Mouse (Mus musculus): Measurements from ENCODE around the gene Map3k9. TPM values are rescaled to one million over a fixed set of nuclear protein-coding genes. Genes with fewer than 3 reads are reported as not detected.

The Map3k9 gene
- polyA plus RNA-seq, 1 experiment from 2014 or later = 7.3 TPM

DNA sequence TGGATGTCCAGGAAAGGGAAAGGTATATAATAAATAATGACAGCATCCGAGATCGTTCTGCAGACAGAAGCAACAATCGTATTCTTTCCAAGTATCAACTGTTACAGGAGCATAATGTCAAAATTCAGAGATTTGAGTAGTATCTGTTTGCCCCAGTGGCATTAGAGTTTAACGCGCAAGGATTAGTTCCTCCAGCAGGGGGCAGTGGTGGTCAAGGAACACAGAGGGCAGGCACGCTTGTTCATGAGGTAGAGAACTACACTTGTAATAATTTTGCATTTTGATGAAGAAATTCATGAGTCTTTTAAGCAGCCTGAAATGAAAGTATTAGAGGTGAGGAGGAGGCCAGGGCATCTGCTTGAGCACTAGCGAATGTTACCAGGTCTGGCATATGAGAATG lies 15.6 kb upstream of the Map3k9 start:
- H3K9ac ChIP-seq (ENCODE audit: low read depth, low read length) = no peak overlapping the region
- H3K9me3 ChIP-seq (ENCODE audit: control insufficient read depth, low read length) = no peaks in the 10 kb centered on the region
- no peaks in the 10 kb centered on the region for H3K36me3 ChIP-seq (ENCODE audit: control insufficient read depth, insufficient read depth, low read length)
- no peaks in the 10 kb centered on the region for H3K4me1 ChIP-seq (ENCODE audit: control insufficient read depth, insufficient read depth, low read depth, low read length)
- H3K4me2 ChIP-seq (ENCODE audit: low read length) = no peak overlapping the region
- ATAC-seq = no peak
- 10% methylated on average over 7 of the region's 7 CpGs for WGBS
- H3K4me3 ChIP-seq (ENCODE audit: low read length) = no peak overlapping the region
- no peaks in the 10 kb centered on the region for H3K27me3 ChIP-seq (replicated peaks; ENCODE audit: control insufficient read depth, insufficient read depth, low read length)
- H3K27ac ChIP-seq (ENCODE audit: low read depth, low read length) = no peak overlapping the region

DNA sequence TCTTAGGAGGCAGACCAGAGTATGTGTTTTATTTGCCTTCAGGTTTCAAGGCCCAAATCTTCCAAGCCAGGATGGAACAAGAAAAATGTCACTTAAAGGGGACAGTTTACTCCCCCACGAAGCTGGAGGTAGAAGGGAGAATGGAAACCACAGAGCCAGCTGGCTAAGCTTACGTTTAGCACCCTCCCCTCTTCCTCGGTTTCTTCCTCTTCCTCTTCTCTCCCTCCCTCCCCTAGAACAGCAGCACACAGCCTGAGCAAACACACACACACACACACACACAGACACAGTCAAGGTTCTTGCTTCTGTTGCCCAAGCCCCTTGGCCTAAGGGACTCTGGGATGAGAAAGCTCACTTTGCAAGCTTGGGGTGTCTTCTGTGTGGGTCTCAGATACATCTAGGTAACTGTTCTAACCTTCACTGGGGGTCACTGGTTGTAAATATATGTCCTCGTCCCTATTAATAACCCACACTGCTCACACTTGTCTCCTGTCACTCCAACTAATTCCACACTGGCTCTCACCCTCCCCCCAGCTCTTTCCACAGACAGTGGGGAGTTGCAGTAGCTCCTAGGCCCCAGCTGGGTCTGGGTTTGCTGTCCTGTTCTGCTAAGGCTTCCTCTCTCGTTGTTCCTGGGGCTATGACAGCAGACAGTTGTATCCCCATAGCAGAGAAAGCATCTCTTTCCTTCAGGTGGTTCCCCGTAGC lies 11.7 kb upstream of the Map3k9 start:
- Histone ChIP-seq H3K27ac (ENCODE audit: low read depth, low read length) (no peak overlapping the region), H3K4me1 (ENCODE audit: control insufficient read depth, insufficient read depth, low read depth, low read length) (no peaks in the 10 kb centered on the region), H3K4me2 (ENCODE audit: low read length) (no peak overlapping the region), H3K9ac (ENCODE audit: low read depth, low read length) (no peak overlapping the region), H3K4me3 (ENCODE audit: low read length) (no peak overlapping the region), H3K36me3 (ENCODE audit: control insufficient read depth, insufficient read depth, low read length) (no peaks in the 10 kb centered on the region), H3K9me3 (ENCODE audit: control insufficient read depth, low read length) (no peaks in the 10 kb centered on the region), H3K27me3 (replicated peaks; ENCODE audit: control insufficient read depth, insufficient read depth, low read length) (no peaks in the 10 kb centered on the region)
- ATAC-seq = no peak
- 73% methylated on average over 6 of the region's 6 CpGs for WGBS

DNA sequence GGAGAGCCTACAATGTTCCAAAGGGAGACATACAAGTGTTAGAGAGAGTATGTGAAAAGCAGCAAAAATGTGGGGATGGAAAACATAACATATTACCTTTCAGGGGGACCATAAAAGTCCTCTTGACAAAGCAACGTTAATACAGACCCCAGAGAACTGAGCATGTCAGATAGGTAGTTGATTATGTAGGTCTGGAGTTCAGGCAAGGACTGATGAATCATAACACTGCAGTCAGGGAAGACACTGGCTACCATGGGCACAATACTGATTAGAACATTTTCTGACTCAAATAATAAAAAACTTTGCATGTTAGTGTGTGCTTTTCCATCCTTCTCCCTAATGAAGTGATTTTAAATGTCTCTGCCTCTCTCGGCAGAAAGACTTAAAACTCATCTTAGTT lies 8.5 kb upstream of the Map3k9 start:
- ATAC-seq = no peak
- Histone ChIP-seq H3K27me3 (replicated peaks; ENCODE audit: control insufficient read depth, insufficient read depth, low read length) (no peaks in the 10 kb centered on the region), H3K27ac (ENCODE audit: low read depth, low read length) (no peak overlapping the region), H3K36me3 (ENCODE audit: control insufficient read depth, insufficient read depth, low read length) (no peaks in the 10 kb centered on the region), H3K4me1 (ENCODE audit: control insufficient read depth, insufficient read depth, low read depth, low read length) (no peaks in the 10 kb centered on the region), H3K9me3 (ENCODE audit: control insufficient read depth, low read length) (no peaks in the 10 kb centered on the region), H3K9ac (ENCODE audit: low read depth, low read length) (no peak overlapping the region), H3K4me2 (ENCODE audit: low read length) (no peak overlapping the region), H3K4me3 (ENCODE audit: low read length) (no peak overlapping the region)
- 65% methylated on average over 2 of the region's 2 CpGs for WGBS

DNA sequence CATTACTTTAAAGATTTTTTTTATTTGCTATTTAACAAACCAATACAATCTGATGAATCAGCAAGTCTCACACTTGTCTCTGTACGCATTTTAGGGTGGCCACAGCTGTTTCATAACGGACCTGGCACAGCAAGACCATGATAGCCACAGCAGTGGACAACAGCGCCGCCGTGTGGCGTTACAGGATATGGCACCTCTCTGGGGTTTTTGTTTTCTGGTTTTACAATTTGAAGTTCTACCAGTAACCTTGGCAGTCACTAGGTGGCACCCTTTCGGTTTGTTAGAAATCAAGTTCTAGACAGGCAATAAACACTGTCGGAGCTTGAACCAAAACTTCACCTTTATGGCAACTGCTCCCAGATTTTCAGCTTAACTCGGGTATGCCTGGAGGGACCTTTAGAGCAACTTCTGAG lies 7.7 kb upstream of the Map3k9 start:
- Histone ChIP-seq H3K27ac (ENCODE audit: low read depth, low read length) (no peak overlapping the region), H3K27me3 (replicated peaks; ENCODE audit: control insufficient read depth, insufficient read depth, low read length) (no peaks in the 10 kb centered on the region), H3K9ac (ENCODE audit: low read depth, low read length) (no peak overlapping the region), H3K4me1 (ENCODE audit: control insufficient read depth, insufficient read depth, low read depth, low read length) (no peaks in the 10 kb centered on the region), H3K4me3 (ENCODE audit: low read length) (no peak overlapping the region), H3K36me3 (ENCODE audit: control insufficient read depth, insufficient read depth, low read length) (no peaks in the 10 kb centered on the region), H3K9me3 (ENCODE audit: control insufficient read depth, low read length) (no peaks in the 10 kb centered on the region), H3K4me2 (ENCODE audit: low read length) (no peak overlapping the region)
- peak; percentile 41; the same call in 1 of the 2 replicates for ATAC-seq
- WGBS = 2% methylated on average over 9 of the region's 9 CpGs

DNA sequence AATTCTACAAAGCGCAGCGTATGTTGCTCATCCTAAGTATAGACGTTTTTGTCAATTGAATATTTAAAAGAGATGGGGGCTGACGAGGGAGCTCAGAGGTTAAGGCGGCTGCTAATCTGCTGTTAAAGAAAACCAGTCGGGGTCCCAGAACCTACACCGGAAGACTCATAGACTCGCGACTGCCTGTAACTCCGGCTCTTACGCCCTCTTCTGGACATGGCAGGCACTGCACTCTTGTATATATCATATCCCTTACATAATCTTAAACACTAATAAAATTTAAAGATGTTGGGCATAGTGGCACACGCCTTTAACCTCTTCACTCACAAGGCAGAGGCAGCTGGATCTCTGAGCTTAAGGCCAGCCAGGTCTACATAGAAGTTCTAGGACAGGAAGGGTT lies 6.3 kb upstream of the Map3k9 start:
- H3K4me3 ChIP-seq (ENCODE audit: low read length) = no peak overlapping the region
- H3K27ac ChIP-seq (ENCODE audit: low read depth, low read length) = no peak overlapping the region
- no peak for ATAC-seq
- H3K4me2 ChIP-seq (ENCODE audit: low read length) = no peak overlapping the region
- no peaks in the 10 kb centered on the region for H3K27me3 ChIP-seq (replicated peaks; ENCODE audit: control insufficient read depth, insufficient read depth, low read length)
- H3K9ac ChIP-seq (ENCODE audit: low read depth, low read length) = no peak overlapping the region
- no peaks in the 10 kb centered on the region for H3K9me3 ChIP-seq (ENCODE audit: control insufficient read depth, low read length)
- H3K4me1 ChIP-seq (ENCODE audit: control insufficient read depth, insufficient read depth, low read depth, low read length) = no peaks in the 10 kb centered on the region
- no peaks in the 10 kb centered on the region for H3K36me3 ChIP-seq (ENCODE audit: control insufficient read depth, insufficient read depth, low read length)
- 45% methylated on average over 12 of the region's 12 CpGs for WGBS

DNA sequence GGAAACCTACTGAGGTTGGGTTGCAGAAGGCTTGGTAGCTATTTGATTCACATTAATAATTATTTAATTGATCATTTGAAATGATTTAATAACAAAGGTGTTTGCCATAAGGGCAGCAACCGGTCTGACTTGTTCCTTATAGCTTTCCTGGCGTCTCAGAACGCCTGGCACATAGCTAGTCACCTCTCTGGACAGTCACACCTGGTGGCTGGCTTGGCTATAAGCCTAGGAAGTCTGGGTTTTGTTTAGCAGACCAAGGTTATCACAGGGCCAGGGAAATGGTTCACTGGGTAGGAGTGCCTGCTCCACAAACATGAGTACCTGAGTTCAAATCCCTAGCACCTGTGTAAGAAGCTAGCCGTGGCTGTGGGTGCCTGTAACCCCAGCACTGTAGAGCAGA lies 2.3 kb upstream of the Map3k9 start:
- no peak for ATAC-seq
- WGBS = 89% methylated on average over 4 of the region's 4 CpGs
- Histone ChIP-seq H3K27ac (ENCODE audit: low read depth, low read length) (no peak overlapping the region), H3K4me2 (ENCODE audit: low read length) (no peak overlapping the region), H3K4me1 (ENCODE audit: control insufficient read depth, insufficient read depth, low read depth, low read length) (peaks cover 15% of the 10 kb centered on the region), H3K27me3 (replicated peaks; ENCODE audit: control insufficient read depth, insufficient read depth, low read length) (no peaks in the 10 kb centered on the region), H3K36me3 (ENCODE audit: control insufficient read depth, insufficient read depth, low read length) (no peaks in the 10 kb centered on the region), H3K4me3 (ENCODE audit: low read length) (no peak overlapping the region), H3K9me3 (ENCODE audit: control insufficient read depth, low read length) (no peaks in the 10 kb centered on the region), H3K9ac (ENCODE audit: low read depth, low read length) (no peak overlapping the region)

DNA sequence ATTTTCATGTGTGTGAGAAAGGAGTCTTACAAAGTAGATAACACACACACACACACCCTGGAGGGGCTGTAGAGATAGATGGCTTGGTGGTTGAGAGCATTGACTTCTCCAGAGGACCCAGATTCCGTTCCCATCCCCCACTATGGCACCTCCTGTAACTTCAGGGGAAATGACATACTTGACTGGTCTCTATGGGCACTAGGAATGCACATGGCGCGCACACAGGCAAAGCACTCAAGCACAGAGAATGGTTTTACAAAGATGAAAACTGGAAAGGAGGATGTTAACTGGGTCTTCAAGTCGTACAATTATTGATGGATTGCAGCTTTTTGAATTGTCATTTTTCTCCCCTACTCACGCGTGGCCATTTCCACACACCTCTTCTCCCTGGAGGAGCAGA lies 1.6 kb upstream of the Map3k9 start:
- no peak overlapping the region for H3K9ac ChIP-seq (ENCODE audit: low read depth, low read length)
- 77% methylated on average over 6 of the region's 6 CpGs for WGBS

DNA sequence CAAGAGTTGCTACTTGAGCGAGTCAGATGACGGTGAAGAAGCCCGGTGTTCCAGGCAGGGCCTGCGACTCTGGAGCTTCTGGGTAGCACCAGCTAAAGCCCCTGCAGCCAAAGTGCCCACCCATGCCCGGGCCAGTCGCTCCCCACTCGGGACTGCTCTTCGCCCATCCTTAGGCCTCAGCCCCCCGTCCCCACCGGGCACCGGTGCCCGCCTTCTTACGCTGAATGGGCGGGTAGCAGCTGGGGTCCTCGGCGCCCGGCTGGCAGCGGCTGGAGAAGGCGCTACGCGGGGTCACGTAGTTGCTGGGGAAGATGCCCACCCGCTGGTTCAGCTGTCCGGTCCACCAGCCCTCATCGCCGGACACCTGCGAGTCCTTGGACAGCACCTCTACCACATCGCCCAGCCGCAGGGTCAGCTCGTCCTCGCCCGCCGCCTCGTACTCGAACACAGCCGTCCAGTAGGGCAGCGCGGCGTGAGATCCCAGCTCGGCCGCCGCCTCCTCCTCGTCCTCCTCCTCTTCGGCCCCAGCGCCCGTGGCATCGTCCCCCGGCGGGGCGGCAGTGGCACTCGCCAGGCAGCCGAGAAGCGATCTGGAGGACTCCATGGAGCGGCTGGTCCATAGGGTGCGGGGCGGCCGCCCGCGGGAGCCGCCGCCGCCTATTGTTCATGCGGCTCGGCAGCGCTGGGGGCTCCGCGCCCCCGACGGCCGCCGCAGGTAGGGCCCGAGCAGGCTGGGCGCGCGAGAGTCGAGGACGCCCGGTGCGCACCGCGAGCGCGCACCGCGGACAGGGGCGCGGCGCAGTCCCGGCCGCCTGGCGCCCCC lies 493 bp downstream of the Map3k9 start:
- H3K9me3 ChIP-seq (ENCODE audit: control insufficient read depth, low read length) = no peaks in the 10 kb centered on the region
- H3K4me1 ChIP-seq (ENCODE audit: control insufficient read depth, insufficient read depth, low read depth, low read length) = peaks cover 20% of the 10 kb centered on the region
- H3K36me3 ChIP-seq (ENCODE audit: control insufficient read depth, insufficient read depth, low read length) = no peaks in the 10 kb centered on the region
- ATAC-seq = peak; percentile 80
- 1% methylated on average over 79 of the region's 91 CpGs for WGBS
- H3K4me3 ChIP-seq (ENCODE audit: low read length) = peak overlapping the region; percentile 88
- peak overlapping the region; percentile 85 for H3K27ac ChIP-seq (ENCODE audit: low read depth, low read length)
- no peaks in the 10 kb centered on the region for H3K27me3 ChIP-seq (replicated peaks; ENCODE audit: control insufficient read depth, insufficient read depth, low read length)
- H3K4me2 ChIP-seq (ENCODE audit: low read length) = peak overlapping the region; percentile 58
- H3K9ac ChIP-seq (ENCODE audit: low read depth, low read length) = peak overlapping the region; percentile 92

More for the DNA sequence above, 1.6 kb upstream of the Map3k9 start:
- Histone ChIP-seq H3K27ac (ENCODE audit: low read depth, low read length) (no peak overlapping the region), H3K4me1 (ENCODE audit: control insufficient read depth, insufficient read depth, low read depth, low read length) (peaks cover 20% of the 10 kb centered on the region), H3K27me3 (replicated peaks; ENCODE audit: control insufficient read depth, insufficient read depth, low read length) (no peaks in the 10 kb centered on the region), H3K4me3 (ENCODE audit: low read length) (no peak overlapping the region), H3K9me3 (ENCODE audit: control insufficient read depth, low read length) (no peaks in the 10 kb centered on the region), H3K36me3 (ENCODE audit: control insufficient read depth, insufficient read depth, low read length) (no peaks in the 10 kb centered on the region), H3K4me2 (ENCODE audit: low read length) (no peak overlapping the region)
- no peak for ATAC-seq

DNA sequence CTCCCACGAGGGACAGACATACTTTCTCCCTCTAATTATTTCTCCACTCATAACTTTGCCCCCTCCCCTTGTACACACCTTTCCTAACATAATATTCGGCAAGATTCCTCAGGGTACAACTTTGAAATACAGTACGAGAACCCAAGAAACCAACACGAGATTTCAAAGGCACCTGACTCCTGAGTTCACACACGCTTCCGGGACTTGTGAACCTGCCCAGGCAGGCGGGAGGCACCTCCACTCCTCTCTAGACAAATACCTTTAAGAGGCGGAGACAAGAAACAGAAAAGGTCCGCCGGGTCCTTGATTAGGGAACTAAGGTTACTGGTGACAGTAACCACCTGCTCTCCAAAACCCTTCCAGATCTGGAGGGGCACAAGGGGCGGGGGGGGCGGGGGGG lies 1.1 kb downstream of the Map3k9 start:
- H3K9me3 ChIP-seq (ENCODE audit: control insufficient read depth, low read length) = no peaks in the 10 kb centered on the region
- H3K27me3 ChIP-seq (replicated peaks; ENCODE audit: control insufficient read depth, insufficient read depth, low read length) = no peaks in the 10 kb centered on the region
- H3K27ac ChIP-seq (ENCODE audit: low read depth, low read length) = no peak overlapping the region; the same call in 1 of the 2 replicates
- no peak; the same call in 1 of the 2 replicates for ATAC-seq
- H3K4me1 ChIP-seq (ENCODE audit: control insufficient read depth, insufficient read depth, low read depth, low read length) = peaks cover 20% of the 10 kb centered on the region
- peak overlapping the region; percentile 92 for H3K9ac ChIP-seq (ENCODE audit: low read depth, low read length)
- peak overlapping the region; percentile 88 for H3K4me3 ChIP-seq (ENCODE audit: low read length)
- WGBS = 11% methylated on average over 11 of the region's 12 CpGs
- peak overlapping the region; percentile 58 for H3K4me2 ChIP-seq (ENCODE audit: low read length)
- no peaks in the 10 kb centered on the region for H3K36me3 ChIP-seq (ENCODE audit: control insufficient read depth, insufficient read depth, low read length)
